Mouse (Mus musculus): ENCODE results near the gene Wdr26. TPM values are rescaled to one million over a fixed set of nuclear protein-coding genes. Genes with fewer than 3 reads are reported as not detected.

The Wdr26 gene
- polyA plus RNA-seq, 1 experiment from 2014 or later: 39.3 TPM

DNA sequence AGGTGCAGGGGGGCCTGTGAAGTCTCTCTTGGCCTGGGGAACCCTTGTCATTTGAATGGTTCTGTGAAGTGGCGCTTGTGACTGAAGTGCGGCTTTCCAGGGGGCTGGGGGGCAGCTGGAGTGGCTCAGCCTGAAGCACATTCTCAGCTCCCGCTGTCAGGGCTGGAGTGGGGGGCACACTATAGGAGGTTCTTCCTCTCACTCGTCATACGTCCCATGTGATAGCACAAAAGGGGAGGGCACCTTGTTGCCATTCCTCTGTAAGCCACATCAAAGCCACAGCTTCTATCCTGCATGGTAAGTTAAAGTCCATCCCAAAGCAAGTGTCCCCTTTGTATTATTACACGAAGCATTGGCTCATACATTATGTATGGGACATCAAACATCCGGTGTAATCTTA lies 19.5 kb upstream of the Wdr26 start:
- DNase-seq (ENCODE audit: low spot score, missing footprints) (no peak), ATAC-seq (ENCODE audit: low FRiP score) (no peak)
- Histone ChIP-seq H3K4me3 (ENCODE audit: low read depth, low read length) (no peak overlapping the region), H3K9me3 (ENCODE audit: control insufficient read depth, low read length) (no peaks in the 10 kb centered on the region), H3K9ac (ENCODE audit: low read length) (no peak overlapping the region), H3K4me1 (ENCODE audit: control insufficient read depth, insufficient read depth, low read length) (peaks cover 3% of the 10 kb centered on the region; the same call in 1 of the 2 replicates), H3K36me3 (ENCODE audit: control insufficient read depth, insufficient read depth, low read length) (no peaks in the 10 kb centered on the region), H3K27ac (ENCODE audit: low read depth, low read length) (no peak overlapping the region), H3K4me2 (no peak overlapping the region), H3K27me3 (ENCODE audit: control insufficient read depth, insufficient read depth, low read length) (no peaks in the 10 kb centered on the region)
- 63% methylated on average over 7 of the region's 7 CpGs for WGBS

DNA sequence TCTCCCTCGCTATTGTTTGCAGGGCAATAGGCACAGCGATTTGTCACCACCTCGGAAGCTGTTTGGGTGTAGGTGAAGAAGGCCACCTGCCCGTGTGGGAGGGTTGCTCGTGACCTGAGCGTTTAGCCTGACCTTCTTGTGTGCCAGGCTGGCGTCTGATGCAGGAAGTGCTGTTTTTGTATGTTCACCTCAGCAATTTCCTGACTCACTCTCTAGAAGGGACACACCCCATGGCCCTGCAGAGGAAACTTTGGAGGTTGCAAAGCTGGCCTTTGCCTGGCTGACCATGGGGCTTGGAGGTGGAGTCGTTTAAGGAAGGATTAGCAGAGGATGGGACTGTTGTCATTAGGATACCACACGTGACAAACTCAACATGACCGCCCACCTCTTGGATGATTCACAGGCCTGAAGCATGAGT lies 18.9 kb upstream of the Wdr26 start:
- WGBS: 43% methylated on average over 10 of the region's 10 CpGs
- H3K27ac ChIP-seq (ENCODE audit: low read depth, low read length): no peak overlapping the region
- no peak overlapping the region for H3K4me3 ChIP-seq (ENCODE audit: low read depth, low read length)
- DNase-seq (ENCODE audit: low spot score, missing footprints) (no peak), ATAC-seq (ENCODE audit: low FRiP score) (no peak)
- no peak overlapping the region for H3K9ac ChIP-seq (ENCODE audit: low read length)
- no peaks in the 10 kb centered on the region for H3K36me3 ChIP-seq (ENCODE audit: control insufficient read depth, insufficient read depth, low read length)
- H3K9me3 ChIP-seq (ENCODE audit: control insufficient read depth, low read length): no peaks in the 10 kb centered on the region
- H3K4me1 ChIP-seq (ENCODE audit: control insufficient read depth, insufficient read depth, low read length): peaks cover 3% of the 10 kb centered on the region; the same call in 1 of the 2 replicates
- H3K27me3 ChIP-seq (ENCODE audit: control insufficient read depth, insufficient read depth, low read length): no peaks in the 10 kb centered on the region
- H3K4me2 ChIP-seq: no peak overlapping the region

DNA sequence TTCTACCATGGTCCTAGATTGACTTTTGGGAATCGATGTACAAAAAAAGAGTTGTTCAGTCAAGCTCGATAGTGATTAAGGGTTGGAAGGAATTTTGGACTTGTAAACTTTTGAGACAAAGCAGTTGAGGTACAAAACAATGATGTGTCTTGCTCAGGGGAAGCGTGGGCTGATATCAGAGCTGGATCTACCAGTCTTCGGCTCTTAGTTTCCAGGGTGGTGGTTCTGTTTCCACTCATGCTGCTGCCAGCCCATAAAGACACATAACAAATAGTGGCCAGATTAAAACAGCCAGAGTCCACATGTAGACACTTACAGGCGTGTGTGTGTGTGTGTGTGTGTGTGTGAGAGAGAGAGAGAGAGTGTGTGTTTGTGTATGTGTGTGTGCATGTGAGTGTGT lies 17.2 kb upstream of the Wdr26 start:
- WGBS: 90% methylated on average over 5 of the region's 5 CpGs
- Histone ChIP-seq H3K9me3 (ENCODE audit: control insufficient read depth, low read length) (no peaks in the 10 kb centered on the region), H3K4me2 (no peak overlapping the region), H3K4me3 (ENCODE audit: low read depth, low read length) (no peak overlapping the region), H3K27me3 (ENCODE audit: control insufficient read depth, insufficient read depth, low read length) (no peaks in the 10 kb centered on the region), H3K4me1 (ENCODE audit: control insufficient read depth, insufficient read depth, low read length) (peaks cover 3% of the 10 kb centered on the region; the same call in 1 of the 2 replicates), H3K27ac (ENCODE audit: low read depth, low read length) (no peak overlapping the region), H3K36me3 (ENCODE audit: control insufficient read depth, insufficient read depth, low read length) (no peaks in the 10 kb centered on the region), H3K9ac (ENCODE audit: low read length) (no peak overlapping the region)
- DNase-seq (ENCODE audit: low spot score, missing footprints) (no peak), ATAC-seq (ENCODE audit: low FRiP score) (no peak)

DNA sequence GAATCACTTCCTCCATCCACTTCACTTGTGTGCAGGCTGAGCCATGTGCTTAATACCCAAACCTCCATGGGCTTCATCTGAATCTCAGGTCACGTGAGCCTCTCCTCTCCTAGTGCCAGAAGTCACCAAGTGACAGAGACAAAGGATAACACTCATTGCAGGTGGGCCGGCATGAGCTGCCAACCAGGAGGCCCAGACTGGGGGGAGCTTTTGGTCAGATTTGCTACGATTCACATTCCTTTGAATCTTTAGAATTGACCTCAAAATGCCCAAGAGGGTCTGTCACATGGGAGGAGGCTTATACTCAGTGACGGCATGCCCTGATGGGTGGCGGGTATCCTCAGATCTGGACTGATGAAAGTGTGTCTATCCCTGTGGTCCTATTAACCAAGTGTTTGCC lies 16.8 kb upstream of the Wdr26 start:
- no peak overlapping the region for H3K27ac ChIP-seq (ENCODE audit: low read depth, low read length)
- no peaks in the 10 kb centered on the region for H3K36me3 ChIP-seq (ENCODE audit: control insufficient read depth, insufficient read depth, low read length)
- no peak overlapping the region for H3K4me2 ChIP-seq
- no peaks in the 10 kb centered on the region for H3K27me3 ChIP-seq (ENCODE audit: control insufficient read depth, insufficient read depth, low read length)
- peaks cover 3% of the 10 kb centered on the region; the same call in 1 of the 2 replicates for H3K4me1 ChIP-seq (ENCODE audit: control insufficient read depth, insufficient read depth, low read length)
- H3K9ac ChIP-seq (ENCODE audit: low read length): no peak overlapping the region
- ATAC-seq (ENCODE audit: low FRiP score): no peak
- DNase-seq (ENCODE audit: low spot score, missing footprints): no peak
- WGBS: 64% methylated on average over 5 of the region's 5 CpGs
- no peaks in the 10 kb centered on the region for H3K9me3 ChIP-seq (ENCODE audit: control insufficient read depth, low read length)
- no peak overlapping the region for H3K4me3 ChIP-seq (ENCODE audit: low read depth, low read length)

GRCm38 (mm10) chr1:181227804-181228203 lies 16.0 kb upstream of the Wdr26 start:
- Histone ChIP-seq H3K9ac (ENCODE audit: low read length) (no peak overlapping the region), H3K4me1 (ENCODE audit: control insufficient read depth, insufficient read depth, low read length) (peaks cover 3% of the 10 kb centered on the region; the same call in 1 of the 2 replicates)

GRCm38 (mm10) chr1:181226850-181227249 lies 15.0 kb upstream of the Wdr26 start:
- 80% methylated on average over 11 of the region's 11 CpGs for WGBS

More at GRCm38 (mm10) chr1:181227804-181228203, 16.0 kb upstream of the Wdr26 start:
- ATAC-seq (ENCODE audit: low FRiP score): no peak
- Histone ChIP-seq H3K36me3 (ENCODE audit: control insufficient read depth, insufficient read depth, low read length) (no peaks in the 10 kb centered on the region), H3K27me3 (ENCODE audit: control insufficient read depth, insufficient read depth, low read length) (no peaks in the 10 kb centered on the region), H3K27ac (ENCODE audit: low read depth, low read length) (no peak overlapping the region), H3K4me2 (no peak overlapping the region), H3K9me3 (ENCODE audit: control insufficient read depth, low read length) (no peaks in the 10 kb centered on the region), H3K4me3 (ENCODE audit: low read depth, low read length) (no peak overlapping the region)
- WGBS: 87% methylated on average over 11 of the region's 11 CpGs
- no peak for DNase-seq (ENCODE audit: low spot score, missing footprints)

GRCm38 (mm10) chr1:181225281-181225680 lies 13.5 kb upstream of the Wdr26 start:
- DNase-seq (ENCODE audit: low spot score, missing footprints): no peak
- Histone ChIP-seq H3K9me3 (ENCODE audit: control insufficient read depth, low read length) (no peaks in the 10 kb centered on the region), H3K36me3 (ENCODE audit: control insufficient read depth, insufficient read depth, low read length) (no peaks in the 10 kb centered on the region), H3K9ac (ENCODE audit: low read length) (no peak overlapping the region), H3K27ac (ENCODE audit: low read depth, low read length) (no peak overlapping the region), H3K27me3 (ENCODE audit: control insufficient read depth, insufficient read depth, low read length) (no peaks in the 10 kb centered on the region), H3K4me2 (no peak overlapping the region), H3K4me3 (ENCODE audit: low read depth, low read length) (no peak overlapping the region), H3K4me1 (ENCODE audit: control insufficient read depth, insufficient read depth, low read length) (no peaks in the 10 kb centered on the region)
- 85% methylated on average over 5 of the region's 5 CpGs for WGBS
- ATAC-seq (ENCODE audit: low FRiP score): no peak

More at GRCm38 (mm10) chr1:181226850-181227249, 15.0 kb upstream of the Wdr26 start:
- Histone ChIP-seq H3K4me1 (ENCODE audit: control insufficient read depth, insufficient read depth, low read length) (peaks cover 3% of the 10 kb centered on the region; the same call in 1 of the 2 replicates), H3K27me3 (ENCODE audit: control insufficient read depth, insufficient read depth, low read length) (no peaks in the 10 kb centered on the region), H3K4me2 (no peak overlapping the region), H3K36me3 (ENCODE audit: control insufficient read depth, insufficient read depth, low read length) (no peaks in the 10 kb centered on the region), H3K4me3 (ENCODE audit: low read depth, low read length) (no peak overlapping the region), H3K9ac (ENCODE audit: low read length) (no peak overlapping the region), H3K9me3 (ENCODE audit: control insufficient read depth, low read length) (no peaks in the 10 kb centered on the region), H3K27ac (ENCODE audit: low read depth, low read length) (no peak overlapping the region)
- ATAC-seq (ENCODE audit: low FRiP score) (no peak), DNase-seq (ENCODE audit: low spot score, missing footprints) (no peak)

DNA sequence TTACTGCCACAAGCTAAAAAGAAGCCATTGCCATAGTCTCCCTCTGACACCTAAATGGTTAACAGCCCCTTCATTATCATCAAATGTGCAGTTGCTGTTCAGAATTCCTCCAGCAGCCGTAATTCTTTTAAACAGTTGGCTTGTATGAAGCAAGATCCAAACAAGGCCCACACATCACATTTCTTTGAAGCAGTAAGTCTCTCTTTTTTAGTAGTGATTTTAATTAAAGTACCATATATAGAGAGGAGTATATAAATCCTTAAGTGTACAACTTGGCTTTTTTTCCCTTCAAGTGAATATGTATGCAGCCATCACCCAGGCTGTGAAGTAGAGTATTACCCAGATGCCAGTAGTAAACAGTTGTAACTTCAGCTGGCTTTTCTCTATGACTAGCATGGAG lies 10.2 kb upstream of the Wdr26 start:
- H3K4me1 ChIP-seq (ENCODE audit: control insufficient read depth, insufficient read depth, low read length): no peaks in the 10 kb centered on the region
- no peaks in the 10 kb centered on the region for H3K36me3 ChIP-seq (ENCODE audit: control insufficient read depth, insufficient read depth, low read length)
- DNase-seq (ENCODE audit: low spot score, missing footprints): no peak
- no peak overlapping the region for H3K27ac ChIP-seq (ENCODE audit: low read depth, low read length)
- no peak for ATAC-seq (ENCODE audit: low FRiP score)
- H3K9me3 ChIP-seq (ENCODE audit: control insufficient read depth, low read length): no peaks in the 10 kb centered on the region
- H3K4me2 ChIP-seq: no peak overlapping the region
- no peak overlapping the region for H3K4me3 ChIP-seq (ENCODE audit: low read depth, low read length)
- WGBS: 57% methylated on average over 1 of the region's 1 CpGs
- no peak overlapping the region for H3K9ac ChIP-seq (ENCODE audit: low read length)
- no peaks in the 10 kb centered on the region for H3K27me3 ChIP-seq (ENCODE audit: control insufficient read depth, insufficient read depth, low read length)

GRCm38 (mm10) chr1:181216315-181216714 lies 4.5 kb upstream of the Wdr26 start:
- ATAC-seq (ENCODE audit: low FRiP score): no peak
- Histone ChIP-seq H3K27ac (ENCODE audit: low read depth, low read length) (no peak overlapping the region), H3K36me3 (ENCODE audit: control insufficient read depth, insufficient read depth, low read length) (no peaks in the 10 kb centered on the region), H3K9ac (ENCODE audit: low read length) (no peak overlapping the region), H3K27me3 (ENCODE audit: control insufficient read depth, insufficient read depth, low read length) (no peaks in the 10 kb centered on the region), H3K4me1 (ENCODE audit: control insufficient read depth, insufficient read depth, low read length) (peaks cover 9% of the 10 kb centered on the region), H3K4me3 (ENCODE audit: low read depth, low read length) (no peak overlapping the region), H3K9me3 (ENCODE audit: control insufficient read depth, low read length) (no peaks in the 10 kb centered on the region), H3K4me2 (no peak overlapping the region)
- 54% methylated on average over 4 of the region's 4 CpGs for WGBS
- DNase-seq (ENCODE audit: low spot score, missing footprints): no peak

Measured in midbrain, embryonic 11.5 days (tissue).